Mouse (Mus musculus): ENCODE results near the gene Rpl24.
A peak's percentile ranks its signal among the peaks of the same experiment; 100 is the strongest.
"Not testable (repeated sequence)": the region's sequence is repeated elsewhere in the genome, so short reads cannot be mapped to it uniquely, and the experiment has no call there.

Rpl24 gene

GRCm38 (mm10) chr16:55966212-55966871 is at the start of gene Rpl24:
Gene Rpl24 (plus strand): TSS chr16:55966275.
- peak; percentile 95 to 96 for DNase-seq

GRCm38 (mm10) chr16:55922079-55922478 is 44.0 kb upstream of the Rpl24 start:
- DNase-seq = no peak

GRCm38 (mm10) chr16:55924010-55924409 is 42.1 kb upstream of the Rpl24 start:
- no peak for DNase-seq

- DNase-seq = peak in 1 of 2 experiments; percentile 40
These were observed 32.3 kb upstream of the Rpl24 start for GRCm38 (mm10) chr16:55933681-55934343.

- DNase-seq = peak; percentile 87 to 92
These were observed 31.5 kb upstream of the Rpl24 start, which contains the start of gene Cep97 for GRCm38 (mm10) chr16:55934453-55935037. Gene Cep97 (minus strand): TSS chr16:55934855.

- no peak for DNase-seq
These were observed 27.3 kb upstream of the Rpl24 start for GRCm38 (mm10) chr16:55938761-55939160.

- no peak for DNase-seq
These were observed 26.4 kb upstream of the Rpl24 start for GRCm38 (mm10) chr16:55939703-55940102.

- DNase-seq = no peak
These were observed 25.3 kb upstream of the Rpl24 start for GRCm38 (mm10) chr16:55940781-55941180.

- no peak for DNase-seq
These were observed 18.8 kb upstream of the Rpl24 start for GRCm38 (mm10) chr16:55947266-55947665.

- DNase-seq = not testable (repeated sequence)
These were observed 18.1 kb upstream of the Rpl24 start for GRCm38 (mm10) chr16:55947876-55948410.

GRCm38 (mm10) chr16:55948963-55949362 is 17.1 kb upstream of the Rpl24 start:
- no peak for DNase-seq

GRCm38 (mm10) chr16:55950462-55950861 is 15.6 kb upstream of the Rpl24 start:
- DNase-seq = no peak

GRCm38 (mm10) chr16:55950946-55951678 is 15.0 kb upstream of the Rpl24 start:
- DNase-seq = peak; percentile 51 to 81

- no peak for DNase-seq
These were observed 14.3 kb upstream of the Rpl24 start for GRCm38 (mm10) chr16:55951679-55952327.

- no peak for DNase-seq
These were observed 13.3 kb upstream of the Rpl24 start for GRCm38 (mm10) chr16:55952771-55953170.

- DNase-seq = not testable (repeated sequence)
These were observed 11.9 kb upstream of the Rpl24 start for GRCm38 (mm10) chr16:55954196-55954595.

- not testable (repeated sequence) for DNase-seq
These were observed 3.0 kb upstream of the Rpl24 start for GRCm38 (mm10) chr16:55963068-55963467.

GRCm38 (mm10) chr16:55964126-55964949 is 1.7 kb upstream of the Rpl24 start:
- DNase-seq = peak; percentile 22 to 25

GRCm38 (mm10) chr16:55967221-55967620 is 1.1 kb downstream of the Rpl24 start:
- no peak for DNase-seq

- peak; percentile 22 to 24 for DNase-seq
These were observed 3.1 kb downstream of the Rpl24 start for GRCm38 (mm10) chr16:55969147-55969546.

GRCm38 (mm10) chr16:55970416-55970815 is 4.3 kb downstream of the Rpl24 start:
- no peak for DNase-seq
